9 mouse cellular contexts compared by ENCODE assay signal in the genomic region with DNA sequence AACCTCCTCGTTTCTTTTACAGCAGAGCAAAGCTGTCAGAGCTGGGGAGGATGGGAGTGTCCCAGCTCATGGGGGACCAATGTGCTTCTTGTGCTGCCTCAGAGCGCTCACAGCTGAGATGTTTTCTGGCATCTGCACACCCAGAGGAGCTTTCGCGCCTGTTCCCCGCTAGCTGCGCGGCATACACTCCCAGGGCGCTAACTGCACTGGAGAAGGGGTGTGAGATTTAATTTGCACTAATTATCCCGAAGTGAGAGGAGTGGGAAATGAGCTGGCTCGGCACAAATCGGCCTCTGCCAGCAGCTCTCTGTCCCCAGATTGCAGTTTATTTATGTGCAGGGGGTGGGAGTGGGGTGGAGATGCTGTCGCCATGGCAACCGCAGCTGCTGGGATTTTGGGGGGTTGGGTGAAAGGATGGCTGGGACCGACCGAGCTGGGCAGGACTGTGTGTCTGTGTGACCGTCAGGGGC. TPM values are rescaled to one million over a fixed set of nuclear protein-coding genes. Genes with fewer than 3 reads are reported as not detected.
A peak's percentile ranks its signal among the peaks of the same experiment; 100 is the strongest.
DNase-seq lines count a peak whose midpoint lies in the region; ATAC-seq lines count a peak whose summit lies in the region.
"Had no signal": no experiment of that assay in that cellular context is flagged by ENCODE, and none has a peak within 500 bp of the region (broad histone marks: within the 10 kb centered on the region; RNA-seq: fewer than 3 reads in every experiment).

No protein-coding gene starts in this region.

- DNase-seq in gastrocnemius, adult 18-20 months (ENCODE audit: low spot score): peak; percentile 45
- no peak for DNase-seq in gastrocnemius, postnatal 10 days
- DNase-seq in heart, postnatal 25 days (ENCODE audit: low spot score): peak; percentile 47
- peak; percentile 73 to 88 for DNase-seq in left cerebral cortex, adult 18-20 months (ENCODE audit: low spot score in 2 of 2)
- no peak for DNase-seq in liver, embryonic 11.5 days (ENCODE audit: low spot score)
- no peak for DNase-seq in thymus, postnatal 10 days (ENCODE audit: low spot score in 2 of 2)

- H3K27me3 ChIP-seq in embryonic facial prominence, embryonic 15.5 days: peaks cover 27% of the 10 kb centered on the region
- H3K27me3 ChIP-seq in neural tube, embryonic 12.5 days (replicated peaks): 0 out of 2 replicates have a peak, but pooled peaks cover 4% of the 10 kb centered on the region
- peaks cover 16% of the 10 kb centered on the region for H3K27me3 ChIP-seq in liver, embryonic 11.5 days (replicated peaks; ENCODE audit: control insufficient read depth, insufficient read depth, low read length)

- H3K36me3 ChIP-seq in embryonic facial prominence, embryonic 15.5 days: no peaks in the 10 kb centered on the region
- no peaks in the 10 kb centered on the region for H3K36me3 ChIP-seq in neural tube, embryonic 12.5 days
- no peaks in the 10 kb centered on the region for H3K36me3 ChIP-seq in liver, embryonic 11.5 days (ENCODE audit: control insufficient read depth, insufficient read depth, low read length)
- H3K36me3 ChIP-seq: liver, embryonic 15.5 days had no signal

- WGBS in embryonic facial prominence, embryonic 15.5 days: 1% methylated on average over 16 of the region's 16 CpGs
- WGBS in neural tube, embryonic 12.5 days: 1% methylated on average over 16 of the region's 16 CpGs
- WGBS in liver, embryonic 11.5 days: 3% methylated on average over 16 of the region's 16 CpGs

- no peaks in the 10 kb centered on the region for H3K9me3 ChIP-seq in embryonic facial prominence, embryonic 15.5 days (replicated peaks)
- no peaks in the 10 kb centered on the region for H3K9me3 ChIP-seq in neural tube, embryonic 12.5 days
- H3K9me3 ChIP-seq in liver, embryonic 11.5 days (ENCODE audit: control insufficient read depth, low read length): no peaks in the 10 kb centered on the region
- H3K9me3 ChIP-seq: liver, embryonic 15.5 days had no signal

- H3K9ac ChIP-seq in embryonic facial prominence, embryonic 15.5 days: no peak overlapping the region
- H3K9ac ChIP-seq in neural tube, embryonic 12.5 days: peak overlapping the region; percentile 38; the same call in 1 of the 2 replicates
- no peak overlapping the region for H3K9ac ChIP-seq in liver, embryonic 11.5 days (ENCODE audit: low read depth, low read length)
- H3K9ac ChIP-seq: liver, embryonic 15.5 days had no signal

- no peak overlapping the region for H3K27ac ChIP-seq in embryonic facial prominence, embryonic 15.5 days (replicated peaks)
- peak overlapping the region; percentile 72 for H3K27ac ChIP-seq in neural tube, embryonic 12.5 days
- H3K27ac ChIP-seq in liver, embryonic 11.5 days (ENCODE audit: low read depth, low read length): no peak overlapping the region
- H3K27ac ChIP-seq: liver, embryonic 15.5 days had no signal

- intact Hi-C loops in heart, postnatal 25 days (cut with DNase I): loop anchor here (2.0 to 5.0 kb wide), 4 partner anchors 37 to 196 kb away; no protein-coding TSS in a partner anchor

- peaks cover 12% of the 10 kb centered on the region; the same call in 1 of the 2 replicates for H3K4me1 ChIP-seq in embryonic facial prominence, embryonic 15.5 days
- H3K4me1 ChIP-seq in neural tube, embryonic 12.5 days: peaks cover 27% of the 10 kb centered on the region
- H3K4me1 ChIP-seq in liver, embryonic 11.5 days (replicated peaks; ENCODE audit: control insufficient read depth, insufficient read depth, low read length): no peaks in the 10 kb centered on the region
- H3K4me1 ChIP-seq: liver, embryonic 15.5 days had no signal

- no peak overlapping the region for H3K4me3 ChIP-seq in embryonic facial prominence, embryonic 15.5 days (replicated peaks)
- H3K4me3 ChIP-seq in neural tube, embryonic 12.5 days: peak overlapping the region; percentile 5; the same call in 1 of the 2 replicates
- no peak overlapping the region for H3K4me3 ChIP-seq in liver, embryonic 11.5 days (ENCODE audit: low read depth, low read length)
- H3K4me3 ChIP-seq: liver, embryonic 15.5 days had no signal

- H3K4me2 ChIP-seq in embryonic facial prominence, embryonic 15.5 days (replicated peaks): no peak overlapping the region
- H3K4me2 ChIP-seq in neural tube, embryonic 12.5 days (replicated peaks): peak overlapping the region; percentile 48
- no peak overlapping the region for H3K4me2 ChIP-seq in liver, embryonic 11.5 days
- H3K4me2 ChIP-seq: liver, embryonic 15.5 days had no signal

- peak; percentile 24; the same call in 1 of the 2 replicates for ATAC-seq in embryonic facial prominence, embryonic 15.5 days (ENCODE audit: insufficient number of reproducible peaks, low FRiP score, low TSS enrichment, low read depth)
- peak; percentile 91 for ATAC-seq in neural tube, embryonic 12.5 days (ENCODE audit: low FRiP score, low read depth)
- ATAC-seq in liver, embryonic 11.5 days (replicated peaks; ENCODE audit: low FRiP score): no peak

RNA-seq across cellular contexts. Expression of gene Camk2n1, which starts 50.6 kb away (rescaled TPM):
- 1 to 10 TPM; 3.8 to 7.7 TPM for total RNA-seq in gastrocnemius, adult 18-20 months (2021)
- 1 to 10 TPM; 5.9 to 7.2 TPM for total RNA-seq in gastrocnemius, postnatal 10 days (2021)
- polyA plus RNA-seq in embryonic facial prominence, embryonic 15.5 days (2015; fragmentation: Nextera tagmentation; extraction: Ambion mirVana): 3.1 and 3.4 TPM in 2 replicates
- 10 to 100 TPM in 1 of 2 experiments, 1 to 10 TPM in 1; 9.6 to 11.2 TPM for total RNA-seq in heart, postnatal 25 days (2021)
- total RNA-seq in left cerebral cortex, adult 18-20 months (2021): 1,000 to 10,000 TPM; 1,197 to 1,322 TPM
- polyA plus RNA-seq in neural tube, embryonic 12.5 days (2016; fragmentation: Nextera tagmentation; extraction: Ambion mirVana): 9.2 and 11.7 TPM in 2 replicates
- 2.1 TPM in 2 replicates for polyA plus RNA-seq in liver, embryonic 11.5 days (2014; fragmentation: Nextera tagmentation; extraction: Ambion mirVana)

Comparison
In these comparisons a context has a peak if more than half of its experiments do, and no peak if none do; other contexts are left out.
1. DNase-seq: peak in gastrocnemius, adult 18-20 months (single experiment), heart, postnatal 25 days (single experiment) and left cerebral cortex, adult 18-20 months (2 of 2); none in gastrocnemius, postnatal 10 days (single experiment), liver, embryonic 11.5 days (single experiment) and thymus, postnatal 10 days (0 of 2).
2. RNA of gene Camk2n1, which starts 50.6 kb away (total RNA-seq): 1,197 to 1,322 TPM in left cerebral cortex, adult 18-20 months; 9.6 to 11.2 TPM in heart, postnatal 25 days, 3.8 to 7.7 TPM in gastrocnemius, adult 18-20 months and 5.9 to 7.2 TPM in gastrocnemius, postnatal 10 days; every median in the first group is over 10 times any median in the second.